In the genomic region with DNA sequence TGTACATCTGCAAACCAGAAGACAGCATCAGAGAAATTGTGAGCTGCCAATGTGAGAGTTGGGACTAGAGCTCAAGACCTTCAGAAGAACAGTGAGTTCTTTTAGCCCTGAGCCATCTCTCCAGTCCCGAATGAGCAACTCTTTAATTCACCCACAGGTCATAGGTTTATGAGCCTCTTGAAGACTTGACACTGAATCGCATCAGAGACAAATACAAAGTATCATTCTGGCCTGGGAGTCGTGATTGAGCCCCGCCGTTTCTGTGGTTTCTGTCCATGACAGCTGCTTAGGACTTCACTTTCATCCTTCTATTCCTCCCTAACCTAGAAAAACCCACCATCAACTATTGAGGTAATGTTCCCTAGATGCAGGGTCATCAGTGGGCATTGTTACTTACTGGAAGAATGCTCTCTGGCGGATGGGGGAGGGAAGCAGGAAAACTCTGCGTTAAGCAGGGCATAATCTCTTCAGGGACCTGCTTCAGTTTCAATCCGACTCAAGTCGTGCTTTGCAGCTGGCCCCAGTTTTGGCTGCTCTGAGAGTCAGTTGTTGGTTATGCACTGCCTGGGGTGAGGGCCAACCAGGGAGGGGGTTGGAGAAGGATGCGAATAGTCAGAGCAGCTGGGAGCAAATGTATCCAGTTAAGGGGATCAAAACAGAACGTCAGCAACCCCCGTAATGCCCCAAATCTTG, we compare ENCODE assay signal across 15 mouse cellular contexts. TPM values are rescaled to one million over a fixed set of nuclear protein-coding genes. Genes with fewer than 3 reads are reported as not detected.
A peak's percentile ranks its signal among the peaks of the same experiment; 100 is the strongest.
DNase-seq lines count a peak whose midpoint lies in the region; ATAC-seq and TF ChIP-seq lines count a peak whose summit lies in the region.
"Had no signal": no experiment of that assay in that cellular context is flagged by ENCODE, and none has a peak within 500 bp of the region (broad histone marks: within the 10 kb centered on the region; RNA-seq: fewer than 3 reads in every experiment).

No protein-coding gene starts in this region.

- peaks cover 9% of the 10 kb centered on the region for H3K4me1 ChIP-seq in heart, embryonic 12.5 days (replicated peaks)
- no peaks in the 10 kb centered on the region; the same call in 1 of the 2 replicates for H3K4me1 ChIP-seq in kidney, adult 2 months (ENCODE audit: control insufficient read depth, insufficient read depth, low read length)
- H3K4me1 ChIP-seq: hindbrain, embryonic 12.5 days had no signal

- peak; percentile 97 for DNase-seq in heart, adult 11 months
- DNase-seq in urinary bladder, postnatal 14 days (ENCODE audit: low spot score), result peak; percentile 44
- no peak for DNase-seq in urinary bladder, adult 2 months (ENCODE audit: low spot score)
- peak; percentile 13 for DNase-seq in heart, postnatal 25 days (ENCODE audit: low spot score)
- DNase-seq in testis, postnatal 14 days (ENCODE audit: low spot score), result peak; percentile 70
- DNase-seq in lung, postnatal 14 days, result no peak
- DNase-seq in kidney, adult 2 months, result no peak
- DNase-seq: embryo, embryonic 11 days had no signal

- H3K4me3 ChIP-seq in heart, embryonic 12.5 days, result no peak overlapping the region
- H3K4me3 ChIP-seq in kidney, adult 2 months (ENCODE audit: insufficient read depth, low read depth, low read length), result no peak overlapping the region
- H3K4me3 ChIP-seq: hindbrain, embryonic 12.5 days; kidney, embryonic 15.5 days had no signal

- no peak overlapping the region for H3K4me2 ChIP-seq in heart, embryonic 12.5 days
- H3K4me2 ChIP-seq: hindbrain, embryonic 12.5 days; kidney, embryonic 15.5 days had no signal

- H3K9me3 ChIP-seq in heart, embryonic 12.5 days (replicated peaks), result no peaks in the 10 kb centered on the region
- H3K9me3 ChIP-seq: hindbrain, embryonic 12.5 days; kidney, embryonic 15.5 days had no signal

- no peaks in the 10 kb centered on the region for H3K27me3 ChIP-seq in heart, embryonic 12.5 days (replicated peaks)
- H3K27me3 ChIP-seq in kidney, adult 2 months (replicated peaks; ENCODE audit: control insufficient read depth, insufficient read depth, low read length), result no peaks in the 10 kb centered on the region

- H3K27ac ChIP-seq in heart, embryonic 12.5 days (ENCODE audit: poor library complexity, severe bottlenecking), result no peak overlapping the region
- H3K27ac ChIP-seq in kidney, adult 2 months (ENCODE audit: insufficient read depth, low read depth, low read length), result no peak overlapping the region
- H3K27ac ChIP-seq: hindbrain, embryonic 12.5 days; kidney, embryonic 15.5 days; liver, embryonic 14.5 days; macrophage had no signal

- no peak for TF ChIP-seq POLR2A in kidney, adult 2 months (IDR thresholded peaks at IDR 0.05; ENCODE audit: low read depth, low read length)

- intact Hi-C loops in heart, postnatal 25 days (cut with DNase I), result no loop called here

- 55% methylated on average over 12 of the region's 12 CpGs for WGBS in heart, embryonic 12.5 days
- WGBS in kidney, adult 2 months, result 63% methylated on average over 12 of the region's 12 CpGs

- no peak overlapping the region for H3K9ac ChIP-seq in heart, embryonic 12.5 days
- H3K9ac ChIP-seq: hindbrain, embryonic 12.5 days; kidney, embryonic 15.5 days; liver, embryonic 14.5 days had no signal

- no peak for TF ChIP-seq CTCF in kidney, adult 2 months (conservative IDR thresholded peaks at IDR 0.05; ENCODE audit: insufficient read depth, insufficient read length, low read depth, low read length)

- H3K36me3 ChIP-seq in heart, embryonic 12.5 days, result no peaks in the 10 kb centered on the region
- no peaks in the 10 kb centered on the region for H3K36me3 ChIP-seq in kidney, adult 2 months (ENCODE audit: control insufficient read depth, insufficient read depth, low read length)
- H3K36me3 ChIP-seq: hindbrain, embryonic 12.5 days; kidney, embryonic 15.5 days had no signal

- ATAC-seq in heart, embryonic 12.5 days (ENCODE audit: insufficient number of reproducible peaks, low FRiP score), result no peak
- ATAC-seq: CD4-positive, CD25-positive, alpha-beta regulatory T cell, adult 4 months had no signal

RNA-seq across cellular contexts. Expression of a gene that starts 10.0 kb away (rescaled TPM):
- 14.0 and 14.5 TPM in 2 replicates for polyA plus RNA-seq in heart, embryonic 12.5 days (2016; fragmentation: Nextera tagmentation; extraction: Ambion mirVana)
- 2.9 and 3.6 TPM in 2 replicates for polyA plus RNA-seq in urinary bladder, adult 2 months (2012; rRNA removed)
- under 1 TPM; 0.23 to 0.31 TPM for total RNA-seq in heart, postnatal 25 days (2021)
- 0.80 TPM in 1 of 2 replicates, not detected in the other for polyA plus RNA-seq in kidney, adult 2 months (2012; rRNA removed)
- total RNA-seq: left cerebral cortex, postnatal 14 days had no signal
- polyA plus RNA-seq: macrophage had no signal

RNA-seq across cellular contexts. Expression of a gene that starts 22.2 kb away (rescaled TPM):
- 1,439 and 1,474 TPM in 2 replicates for polyA plus RNA-seq in heart, embryonic 12.5 days (2016; fragmentation: Nextera tagmentation; extraction: Ambion mirVana)
- 295 and 320 TPM in 2 replicates for polyA plus RNA-seq in urinary bladder, adult 2 months (2012; rRNA removed)
- 1,000 to 10,000 TPM; 1,646 to 1,675 TPM for total RNA-seq in heart, postnatal 25 days (2021)
- polyA plus RNA-seq in kidney, adult 2 months (2012; rRNA removed), result 368 and 461 TPM in 2 replicates

RNA-seq across cellular contexts. Expression of a gene that starts 28.4 kb away (rescaled TPM):
- 49.1 and 50.4 TPM in 2 replicates for polyA plus RNA-seq in heart, embryonic 12.5 days (2016; fragmentation: Nextera tagmentation; extraction: Ambion mirVana)
- 21.1 and 22.9 TPM in 2 replicates for polyA plus RNA-seq in urinary bladder, adult 2 months (2012; rRNA removed)
- 10 to 100 TPM; 41.6 to 47.1 TPM for total RNA-seq in heart, postnatal 25 days (2021)
- polyA plus RNA-seq in kidney, adult 2 months (2012; rRNA removed), result 2.3 and 3.5 TPM in 2 replicates

RNA-seq across cellular contexts. Expression of a gene that starts 46.1 kb away (rescaled TPM):
- 45.5 and 57.7 TPM in 2 replicates for polyA plus RNA-seq in heart, embryonic 12.5 days (2016; fragmentation: Nextera tagmentation; extraction: Ambion mirVana)
- polyA plus RNA-seq in urinary bladder, adult 2 months (2012; rRNA removed), result 52.0 and 53.9 TPM in 2 replicates
- 10 to 100 TPM; 55.6 to 65.7 TPM for total RNA-seq in heart, postnatal 25 days (2021)
- 23.5 and 28.1 TPM in 2 replicates for polyA plus RNA-seq in kidney, adult 2 months (2012; rRNA removed)

Comparison
In these comparisons a context has a peak if more than half of its experiments do, and no peak if none do; other contexts are left out.
1. DNase-seq: peak in heart, adult 11 months (single experiment), urinary bladder, postnatal 14 days (single experiment), heart, postnatal 25 days (single experiment) and testis, postnatal 14 days (single experiment); none in urinary bladder, adult 2 months (single experiment), lung, postnatal 14 days (single experiment) and kidney, adult 2 months (single experiment).